Mouse (Mus musculus) MEL (cell line): ENCODE results near the gene Spred1. TPM values are rescaled to one million over a fixed set of nuclear protein-coding genes. Genes with fewer than 3 reads are reported as not detected.

ENCODE experiments used
- DNase-seq: peaks from one replicate; pipeline ENCODE4 v3.0.0; 2011; ENCODE audit warnings: low read depth, low spot score
- H3K27ac ChIP-seq: 2 replicates; pipeline ENCODE4 v1.5.1; 2012; ENCODE audit warnings: low read depth, mild to moderate bottlenecking, control low read depth, low read length, moderate library complexity; ENCODE audit not compliant: control insufficient read depth
- H3K27me3 ChIP-seq, 2 experiments: fragments of 150-350 bp in 1 of 2; sonication (generic) in 1 of 2; 2 replicates each; pipeline ENCODE4 v1.6.1; 2012; ENCODE audit warnings: low read length in 2 of 2, mild to moderate bottlenecking in 2 of 2, improper control_type of control experiment in 1 of 2, moderate library complexity in 1 of 2; ENCODE audit not compliant: insufficient read depth in 2 of 2, control insufficient read depth in 1 of 2
- H3K36me3 ChIP-seq, 2 experiments: 2 replicates each; pipeline ENCODE4 v1.6.1; 2012 to 2014; ENCODE audit warnings: low read length in 2 of 2, improper control_type of control experiment in 1 of 2, inconsistent platforms in 1 of 2, mild to moderate bottlenecking in 1 of 2; ENCODE audit not compliant: insufficient read depth in 2 of 2, control insufficient read depth in 1 of 2
- H3K4me1 ChIP-seq, 2 experiments: fragments of 150-350 bp in 1 of 2; sonication (generic) in 1 of 2; 2 replicates each; pipeline ENCODE4 v1.6.1; 2012; ENCODE audit warnings: low read length in 2 of 2, improper control_type of control experiment in 1 of 2, mild to moderate bottlenecking in 1 of 2; ENCODE audit not compliant: insufficient read depth in 2 of 2, control insufficient read depth in 1 of 2
- H3K4me3 ChIP-seq, 2 experiments: fragments of 150-350 bp in 1 of 2; sonication (generic) in 1 of 2; 2 replicates each; pipeline ENCODE4 v1.5.1; 2012; ENCODE audit warnings: low read depth in 2 of 2, low read length in 2 of 2, mild to moderate bottlenecking in 2 of 2, moderate library complexity in 2 of 2, control low read depth in 1 of 2, improper control_type of control experiment in 1 of 2; ENCODE audit not compliant: control insufficient read depth in 1 of 2, insufficient read depth in 1 of 2
- H3K79me2 ChIP-seq: 2 replicates; pipeline ENCODE4 v1.6.1; 2012; ENCODE audit warnings: mild to moderate bottlenecking, low read length, moderate library complexity; ENCODE audit not compliant: control insufficient read depth, poor library complexity, insufficient read depth
- H3K9ac ChIP-seq: 2 replicates; pipeline ENCODE4 v1.6.1; 2012; ENCODE audit warnings: low read depth, mild to moderate bottlenecking, control low read depth, low read length, moderate library complexity; ENCODE audit not compliant: control insufficient read depth, poor library complexity, severe bottlenecking
- H3K9me3 ChIP-seq: fragments of 150-350 bp; sonication (generic); replicated peaks from 2 replicates; pipeline ENCODE4 v1.6.1; 2012; ENCODE audit warnings: mild to moderate bottlenecking, low read length, improper control_type of control experiment, moderate library complexity; ENCODE audit not compliant: insufficient read depth
- BHLHE40 ChIP-seq: IDR thresholded peaks from 2 replicates; pipeline ENCODE4 v1.6.1; 2012; ENCODE audit warnings: low read depth, mild to moderate bottlenecking, inconsistent platforms, low read length, improper control_type of control experiment, borderline replicate concordance
- CHD1 ChIP-seq: IDR thresholded peaks from 2 replicates; pipeline ENCODE4 v1.6.1; 2012; ENCODE audit warnings: low read depth, mild to moderate bottlenecking, inconsistent platforms, low read length, improper control_type of control experiment
- CHD2 ChIP-seq: IDR thresholded peaks from 2 replicates; pipeline ENCODE4 v1.6.1; 2011; ENCODE audit warnings: low read length, improper control_type of control experiment
- E2F4 ChIP-seq: IDR thresholded peaks from 2 replicates; pipeline ENCODE4 v1.6.1; 2011; ENCODE audit warnings: low read depth, low read length, improper control_type of control experiment, borderline replicate concordance
- EP300 ChIP-seq, 2 experiments: IDR thresholded peaks; 2 replicates each; pipeline ENCODE4 v1.6.1; 2011; ENCODE audit warnings: improper control_type of control experiment in 2 of 2, low read length in 2 of 2, low read depth in 1 of 2, mild to moderate bottlenecking in 1 of 2
- ETS1 ChIP-seq: IDR thresholded peaks from 2 replicates; pipeline ENCODE4 v1.6.1; 2012; ENCODE audit warnings: low read depth, mild to moderate bottlenecking, inconsistent platforms, low read length, improper control_type of control experiment, moderate library complexity
- HCFC1 ChIP-seq: IDR thresholded peaks from 2 replicates; pipeline ENCODE4 v1.6.1; 2012; ENCODE audit warnings: low read depth, mild to moderate bottlenecking, inconsistent platforms, low read length, improper control_type of control experiment, moderate library complexity
- JUND ChIP-seq: IDR thresholded peaks from 2 replicates; pipeline ENCODE4 v1.6.1; 2011; ENCODE audit warnings: low read depth, mild to moderate bottlenecking, improper control_type of control experiment, low read length
- MAFK ChIP-seq: IDR thresholded peaks from 2 replicates; pipeline ENCODE4 v1.6.1; 2011; ENCODE audit warnings: low read depth, mild to moderate bottlenecking, low read length, improper control_type of control experiment, borderline replicate concordance
- MAZ ChIP-seq: IDR thresholded peaks from 2 replicates; pipeline ENCODE4 v1.6.1; 2012; ENCODE audit warnings: low read depth, mild to moderate bottlenecking, inconsistent platforms, low read length, improper control_type of control experiment
- NELFE ChIP-seq: IDR thresholded peaks from 2 replicates; pipeline ENCODE4 v1.6.1; 2011; ENCODE audit warnings: low read depth, low read length, improper control_type of control experiment
- POLR2AphosphoS5 ChIP-seq: IDR thresholded peaks from 2 replicates; pipeline ENCODE4 v1.6.1; 2012; ENCODE audit warnings: low read depth, borderline replicate concordance, mild to moderate bottlenecking, inconsistent platforms, low read length, moderate library complexity, mixed read lengths
- SIN3A ChIP-seq: IDR thresholded peaks from 2 replicates; pipeline ENCODE4 v1.6.1; 2012; ENCODE audit warnings: low read length, improper control_type of control experiment, inconsistent platforms
- TAL1 ChIP-seq: IDR thresholded peaks from 2 replicates; pipeline ENCODE4 v1.6.1; 2012; ENCODE audit warnings: mild to moderate bottlenecking, inconsistent platforms, low read length, moderate library complexity, mixed read lengths
- TBP ChIP-seq: IDR thresholded peaks from 2 replicates; pipeline ENCODE4 v1.8.0; 2011; ENCODE audit warnings: low read depth, low read length, improper control_type of control experiment
- TCF12 ChIP-seq: IDR thresholded peaks from 2 replicates; pipeline ENCODE4 v1.6.1; 2014; ENCODE audit warnings: low read depth, mild to moderate bottlenecking, inconsistent platforms, low read length, improper control_type of control experiment, moderate library complexity
- USF1 ChIP-seq: IDR thresholded peaks from 2 replicates; pipeline ENCODE4 v1.6.1; 2014; ENCODE audit warnings: low read depth, mild to moderate bottlenecking, inconsistent platforms, low read length, improper control_type of control experiment, moderate library complexity
- ZC3H11A ChIP-seq: IDR thresholded peaks from 2 replicates; pipeline ENCODE4 v1.6.1; 2012; ENCODE audit warnings: low read depth, mild to moderate bottlenecking, inconsistent platforms, low read length, improper control_type of control experiment
- ZNF384 ChIP-seq: IDR thresholded peaks from 2 replicates; pipeline ENCODE4 v1.6.1; 2012; ENCODE audit warnings: low read depth, mild to moderate bottlenecking, inconsistent platforms, low read length, improper control_type of control experiment
- polyA plus RNA-seq, 2 experiments: library from polyadenylated mRNA; stranded (reverse) in 1 of 2; unstranded in 1 of 2; fragments of >175 nt in 1 of 2; fragments of >200 nt in 1 of 2; gene quantifications; 2 replicates each; pipeline versions ENCODE4 v1.2.1 to v1.2.4; 2012; ENCODE audit warnings: low replicate concordance in 2 of 2, low read depth in 1 of 2; ENCODE audit not compliant: insufficient read length in 2 of 2, insufficient read depth in 1 of 2, missing spikeins in 1 of 2
- total RNA-seq: library from RNA; depleted of rRNA; stranded (reverse); fragments of 300-350 nt; gene quantifications from 2 replicates; pipeline ENCODE4 v1.2.3, GENCODE M21; 2012

Spred1 gene
- total and polyA plus RNA-seq, 3 experiments = 14.3 to 19.9 TPM; not detected in 1

DNA sequence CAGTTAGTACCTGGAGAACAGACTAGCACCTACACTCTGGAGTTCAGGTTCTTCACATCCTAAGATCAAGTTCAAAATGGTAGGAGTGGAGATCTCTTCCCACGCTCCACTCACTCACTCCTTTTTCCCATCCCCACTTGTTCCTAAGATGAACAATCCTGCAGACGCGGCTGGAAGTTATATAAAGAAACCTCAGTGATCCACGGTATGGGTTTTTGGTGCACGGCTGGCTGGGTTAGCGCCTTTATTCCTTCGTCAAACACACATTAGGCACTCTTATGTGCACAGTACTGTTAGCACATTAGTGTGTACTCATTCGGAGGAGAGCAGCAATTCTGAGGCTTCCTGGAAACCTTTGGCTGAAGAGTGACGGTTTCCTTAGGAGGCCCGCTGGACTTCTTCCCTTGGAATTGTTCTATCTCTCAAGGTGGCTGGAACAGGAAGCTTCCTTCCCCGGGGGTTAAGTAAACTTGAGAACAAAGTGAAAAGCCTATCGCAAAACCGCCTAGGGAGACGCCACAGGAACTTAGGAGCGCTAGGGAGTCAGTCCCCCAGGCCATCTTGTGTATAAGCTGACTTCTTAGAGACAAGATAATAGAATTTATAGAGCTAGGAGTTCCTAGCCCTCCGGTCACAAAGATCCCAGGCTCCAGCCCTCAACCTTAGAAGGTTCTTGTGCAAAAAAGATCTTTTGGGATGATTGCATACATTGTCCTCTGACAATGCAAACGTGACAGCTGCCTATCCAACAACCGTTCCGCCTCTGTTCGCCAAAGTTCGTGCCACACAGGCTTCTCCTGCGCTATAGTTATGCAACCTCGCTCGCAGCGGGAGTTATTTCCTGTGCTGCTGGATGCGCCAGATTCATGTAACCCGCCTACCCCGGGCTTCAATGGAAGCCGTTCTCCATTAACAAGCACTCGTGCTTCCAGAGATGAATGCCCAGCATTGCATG, 1.6 kb upstream of the Spred1 start:
- DNase-seq = peak; percentile 83
- peak overlapping the region; percentile 74 to 92 for H3K4me3 ChIP-seq
- H3K4me1 ChIP-seq = peaks cover 0 to 3% of the 10 kb centered on the region in 2 experiments; a peak in 2 of 4 replicates
- no peaks in the 10 kb centered on the region for H3K27me3 ChIP-seq
- no peaks in the 10 kb centered on the region for H3K9me3 ChIP-seq
- H3K36me3 ChIP-seq = peaks cover 0 to 7% of the 10 kb centered on the region in 2 experiments; a peak in 2 of 4 replicates
- peak overlapping the region; percentile 97 for H3K9ac ChIP-seq
- peak overlapping the region; percentile 79 for H3K27ac ChIP-seq
- TF ChIP-seq HCFC1 = peak; percentile 38; the same call in 1 of the 2 replicates
- no peak for TF ChIP-seq TBP
- TF ChIP-seq CHD1 = no peak
- TF ChIP-seq NELFE = peak; percentile 34; the same call in 1 of the 2 replicates
- peak; percentile 18; the same call in 1 of the 2 replicates for TF ChIP-seq TCF12
- TF ChIP-seq CHD2 = no peak
- TF ChIP-seq BHLHE40 = peak; percentile 30; the same call in 1 of the 2 replicates
- TF ChIP-seq EP300 (IDR thresholded peaks at IDR 0.05; ENCODE audit: low read depth in 1 of 2, low read length in 2 of 2) = 0 out of 4 replicates have a peak, but pooled peaks of 1 of the 2 experiments have one; percentile 8
- TF ChIP-seq ZNF384 = no peak
- TF ChIP-seq MAFK = no peak
- TF ChIP-seq POLR2AphosphoS5 = no peak
- TF ChIP-seq USF1 = no peak
- TF ChIP-seq JUND = no peak
- TF ChIP-seq ETS1 = 0 out of 2 replicates have a peak, but pooled peaks have one; percentile 13
- no peak for TF ChIP-seq TAL1
- 0 out of 2 replicates have a peak, but pooled peaks have one; percentile 74 for TF ChIP-seq MAZ
- TF ChIP-seq SIN3A = no peak; the same call in 1 of the 2 replicates
- 0 out of 2 replicates have a peak, but pooled peaks have one; percentile 1 for TF ChIP-seq ZC3H11A
- TF ChIP-seq E2F4 = peak; percentile 49; the same call in 1 of the 2 replicates
- peaks cover 31% of the 10 kb centered on the region for H3K79me2 ChIP-seq
